Mouse (Mus musculus): ENCODE data around the gene Cpm. TPM values are rescaled to one million over a fixed set of nuclear protein-coding genes. Genes with fewer than 3 reads are reported as not detected.

The Cpm gene
- polyA plus RNA-seq, 1 experiment from 2014 or later, result 47.7 TPM

DNA sequence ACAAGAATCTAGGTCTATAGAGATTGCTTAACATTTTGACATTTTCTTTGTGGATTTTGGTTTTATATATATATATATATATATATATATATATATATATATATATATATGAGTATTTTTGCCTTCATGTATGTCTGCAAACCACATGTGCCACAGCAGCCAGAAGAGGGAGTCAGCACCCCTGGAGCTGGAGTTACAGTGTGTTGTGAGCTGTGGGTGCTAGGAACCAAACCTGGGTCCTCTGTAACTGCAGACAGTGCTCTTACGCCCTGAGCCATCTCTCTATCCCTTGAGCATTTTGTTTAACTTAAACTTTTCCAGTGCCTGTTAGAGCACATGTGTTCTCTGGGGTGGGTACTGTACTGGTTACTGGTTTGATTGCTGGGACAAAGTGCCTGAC is 44.6 kb downstream of the Cpm start:
- H3K4me2 ChIP-seq (ENCODE audit: low read depth, low read length), result no peak overlapping the region
- H3K9ac ChIP-seq (ENCODE audit: low read depth, low read length), result no peak overlapping the region
- no peak overlapping the region for H3K27ac ChIP-seq (ENCODE audit: low read length)
- H3K36me3 ChIP-seq (ENCODE audit: control insufficient read depth, insufficient read depth, low read length), result no peaks in the 10 kb centered on the region
- no peak for ATAC-seq
- no peaks in the 10 kb centered on the region for H3K27me3 ChIP-seq (replicated peaks; ENCODE audit: control insufficient read depth, insufficient read depth, low read length)
- no peaks in the 10 kb centered on the region for H3K9me3 ChIP-seq (ENCODE audit: control insufficient read depth, low read length)
- H3K4me3 ChIP-seq (ENCODE audit: low read length), result no peak overlapping the region
- 91% methylated on average over 1 of the region's 1 CpGs for WGBS
- H3K4me1 ChIP-seq (ENCODE audit: control insufficient read depth, insufficient read depth, low read length), result peaks cover 31% of the 10 kb centered on the region

DNA sequence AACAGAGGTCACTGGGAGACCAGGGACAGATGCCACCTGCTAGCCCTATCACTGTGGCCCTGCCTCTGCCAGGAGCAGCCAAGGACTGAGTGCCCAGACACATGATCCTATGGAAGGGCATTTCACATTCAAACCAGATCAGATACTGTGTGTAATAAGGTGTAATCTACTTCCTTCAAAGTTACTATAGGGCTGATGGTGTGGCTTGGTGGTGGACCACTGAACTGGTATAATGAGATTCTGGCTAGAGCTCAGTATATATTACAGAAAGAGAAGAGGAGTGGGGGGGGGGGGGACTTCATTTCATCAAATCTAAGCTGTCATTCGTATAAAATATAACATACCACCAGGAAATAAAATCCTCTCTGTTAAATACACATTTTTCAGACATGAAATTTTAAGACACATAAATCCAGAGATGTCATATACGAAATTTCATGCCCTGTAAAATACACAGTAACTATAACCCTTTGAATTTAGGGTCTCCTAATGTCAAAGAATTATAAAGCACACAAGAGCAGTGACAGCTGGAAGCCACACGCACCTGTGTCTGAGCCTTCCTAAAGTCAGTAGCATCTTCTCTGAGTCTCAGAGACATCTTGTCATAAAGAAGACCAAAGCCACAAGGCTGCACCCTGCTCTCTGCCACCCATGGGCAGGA is 45.2 kb downstream of the Cpm start:
- Histone ChIP-seq H3K9me3 (ENCODE audit: control insufficient read depth, low read length) (no peaks in the 10 kb centered on the region), H3K4me2 (ENCODE audit: low read depth, low read length) (no peak overlapping the region), H3K27me3 (replicated peaks; ENCODE audit: control insufficient read depth, insufficient read depth, low read length) (no peaks in the 10 kb centered on the region), H3K4me1 (ENCODE audit: control insufficient read depth, insufficient read depth, low read length) (peaks cover 26% of the 10 kb centered on the region), H3K9ac (ENCODE audit: low read depth, low read length) (no peak overlapping the region), H3K27ac (ENCODE audit: low read length) (no peak overlapping the region), H3K4me3 (ENCODE audit: low read length) (no peak overlapping the region), H3K36me3 (ENCODE audit: control insufficient read depth, insufficient read depth, low read length) (no peaks in the 10 kb centered on the region)
- no peak for ATAC-seq
- WGBS, result 84% methylated on average over 3 of the region's 3 CpGs

DNA sequence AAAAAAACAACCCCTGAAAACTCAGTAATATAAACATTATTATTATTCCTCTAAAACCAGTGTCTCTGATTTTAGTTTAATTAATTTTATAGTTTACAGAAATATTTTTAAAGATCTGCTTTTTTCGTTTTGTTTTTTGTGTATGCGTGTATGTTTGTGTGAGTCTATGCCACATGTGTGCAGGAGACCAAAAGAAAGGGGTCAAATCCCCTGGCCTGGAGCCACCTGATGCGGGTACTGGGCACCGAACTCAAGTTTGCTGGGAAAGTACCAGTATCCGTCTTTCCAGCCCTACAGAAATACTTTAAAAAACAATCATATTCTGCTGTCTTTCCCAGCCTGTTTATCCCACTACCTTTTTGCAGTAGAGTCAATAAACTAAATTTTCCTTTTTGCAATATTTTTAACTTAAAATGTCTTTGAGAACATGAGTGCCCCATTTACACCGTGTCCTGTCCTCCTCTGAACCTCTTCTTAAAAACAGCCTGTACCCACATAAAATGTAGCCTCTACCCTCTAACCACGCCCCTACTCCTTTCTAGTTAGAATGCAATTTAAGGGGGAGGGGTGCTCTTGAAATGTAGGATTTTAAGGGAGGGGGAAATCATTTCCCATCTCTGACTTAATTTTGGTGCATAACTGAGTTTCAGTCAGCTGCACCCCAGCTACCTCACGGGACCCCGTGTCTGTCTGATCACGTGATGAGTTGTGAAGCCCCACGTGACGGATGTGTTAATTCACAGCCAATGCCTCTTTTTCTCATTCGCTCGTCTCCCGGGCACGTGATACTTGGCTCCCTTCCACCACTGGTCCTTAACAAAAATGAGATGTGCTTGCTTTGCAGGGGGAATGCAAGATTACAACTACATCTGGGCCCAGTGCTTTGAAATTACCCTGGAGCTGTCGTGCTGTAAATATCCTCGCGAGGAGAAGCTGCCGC is 46.1 kb downstream of the Cpm start:
- no peak for ATAC-seq
- no peaks in the 10 kb centered on the region for H3K36me3 ChIP-seq (ENCODE audit: control insufficient read depth, insufficient read depth, low read length)
- H3K4me1 ChIP-seq (ENCODE audit: control insufficient read depth, insufficient read depth, low read length), result peaks cover 20% of the 10 kb centered on the region
- no peak overlapping the region for H3K4me3 ChIP-seq (ENCODE audit: low read length)
- WGBS, result 47% methylated on average over 20 of the region's 20 CpGs
- H3K9me3 ChIP-seq (ENCODE audit: control insufficient read depth, low read length), result no peaks in the 10 kb centered on the region
- H3K9ac ChIP-seq (ENCODE audit: low read depth, low read length), result no peak overlapping the region
- H3K4me2 ChIP-seq (ENCODE audit: low read depth, low read length), result peak overlapping the region; percentile 35
- no peak overlapping the region for H3K27ac ChIP-seq (ENCODE audit: low read length)
- no peaks in the 10 kb centered on the region for H3K27me3 ChIP-seq (replicated peaks; ENCODE audit: control insufficient read depth, insufficient read depth, low read length)

DNA sequence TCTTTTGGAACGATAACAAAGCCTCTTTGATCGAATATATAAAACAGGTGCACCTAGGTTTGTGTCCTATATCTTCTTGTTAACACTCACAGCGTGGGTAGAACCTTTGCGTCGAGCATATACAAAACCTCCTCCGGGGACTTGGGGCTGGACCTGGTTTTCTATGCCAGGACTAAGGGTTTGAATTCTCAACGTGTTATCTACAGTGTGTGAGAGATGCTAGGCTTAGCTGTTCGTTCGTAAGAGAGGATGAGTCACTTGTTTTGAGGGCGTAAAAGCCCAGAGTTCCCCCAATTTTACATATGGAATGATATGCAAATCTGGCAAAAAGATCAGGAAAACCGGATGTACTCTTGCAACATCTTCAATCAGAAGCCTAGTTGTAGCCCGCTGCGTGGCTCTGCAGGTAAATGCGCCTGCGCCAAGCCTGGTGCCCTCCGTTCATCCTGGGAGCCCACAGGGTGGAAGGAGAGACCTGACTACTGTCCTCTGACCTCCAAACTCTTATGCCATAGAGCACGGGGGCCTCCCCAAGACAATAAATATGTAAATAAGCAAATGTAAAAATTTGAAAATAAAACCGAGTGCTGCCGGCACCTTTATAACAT is 46.8 kb downstream of the Cpm start:
- no peak for ATAC-seq
- Histone ChIP-seq H3K4me1 (ENCODE audit: control insufficient read depth, insufficient read depth, low read length) (peaks cover 20% of the 10 kb centered on the region), H3K9me3 (ENCODE audit: control insufficient read depth, low read length) (no peaks in the 10 kb centered on the region), H3K27ac (ENCODE audit: low read length) (no peak overlapping the region), H3K36me3 (ENCODE audit: control insufficient read depth, insufficient read depth, low read length) (no peaks in the 10 kb centered on the region), H3K27me3 (replicated peaks; ENCODE audit: control insufficient read depth, insufficient read depth, low read length) (no peaks in the 10 kb centered on the region), H3K9ac (ENCODE audit: low read depth, low read length) (no peak overlapping the region), H3K4me3 (ENCODE audit: low read length) (peak overlapping the region; percentile 24; the same call in 1 of the 2 replicates), H3K4me2 (ENCODE audit: low read depth, low read length) (peak overlapping the region; percentile 35)
- 50% methylated on average over 19 of the region's 19 CpGs for WGBS

DNA sequence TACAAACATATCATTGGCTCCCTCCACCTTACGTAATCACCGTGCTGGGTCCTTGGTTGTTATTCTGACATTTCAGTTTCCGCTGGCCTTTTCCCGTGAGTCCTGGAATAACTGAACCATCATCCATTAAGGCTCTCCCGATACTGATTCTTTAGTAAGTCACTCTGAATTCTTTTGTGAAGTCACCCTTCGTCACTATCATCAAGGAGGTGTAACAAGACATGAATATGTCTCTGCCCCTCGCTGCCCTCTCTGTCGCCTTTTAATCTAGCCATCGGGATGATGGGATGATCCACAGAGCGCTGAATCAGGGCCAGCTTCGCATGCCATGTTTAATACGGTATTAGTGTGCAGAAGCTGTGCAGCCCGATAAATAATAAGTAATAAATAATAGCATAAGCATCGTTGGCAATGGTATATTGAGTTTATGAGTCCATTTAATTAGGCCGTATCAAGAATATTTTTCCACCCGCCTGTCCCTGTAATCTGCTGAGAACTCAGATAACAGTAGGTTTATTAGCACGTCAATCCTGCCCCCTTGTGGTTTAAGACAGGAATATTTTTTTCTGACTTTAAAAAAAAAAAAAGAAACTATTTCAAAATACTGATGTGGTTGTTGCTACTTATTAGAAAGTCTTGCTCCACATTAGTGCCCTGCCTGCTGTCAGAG is 47.5 kb downstream of the Cpm start:
- Histone ChIP-seq H3K27ac (ENCODE audit: low read length) (no peak overlapping the region), H3K36me3 (ENCODE audit: control insufficient read depth, insufficient read depth, low read length) (no peaks in the 10 kb centered on the region), H3K4me3 (ENCODE audit: low read length) (peak overlapping the region; percentile 24; the same call in 1 of the 2 replicates), H3K9ac (ENCODE audit: low read depth, low read length) (no peak overlapping the region), H3K9me3 (ENCODE audit: control insufficient read depth, low read length) (no peaks in the 10 kb centered on the region), H3K27me3 (replicated peaks; ENCODE audit: control insufficient read depth, insufficient read depth, low read length) (no peaks in the 10 kb centered on the region), H3K4me1 (ENCODE audit: control insufficient read depth, insufficient read depth, low read length) (peaks cover 20% of the 10 kb centered on the region), H3K4me2 (ENCODE audit: low read depth, low read length) (peak overlapping the region; percentile 35)
- ATAC-seq, result 0 out of 2 replicates have a peak, but pooled peaks have one; percentile 10
- 42% methylated on average over 17 of the region's 17 CpGs for WGBS

DNA sequence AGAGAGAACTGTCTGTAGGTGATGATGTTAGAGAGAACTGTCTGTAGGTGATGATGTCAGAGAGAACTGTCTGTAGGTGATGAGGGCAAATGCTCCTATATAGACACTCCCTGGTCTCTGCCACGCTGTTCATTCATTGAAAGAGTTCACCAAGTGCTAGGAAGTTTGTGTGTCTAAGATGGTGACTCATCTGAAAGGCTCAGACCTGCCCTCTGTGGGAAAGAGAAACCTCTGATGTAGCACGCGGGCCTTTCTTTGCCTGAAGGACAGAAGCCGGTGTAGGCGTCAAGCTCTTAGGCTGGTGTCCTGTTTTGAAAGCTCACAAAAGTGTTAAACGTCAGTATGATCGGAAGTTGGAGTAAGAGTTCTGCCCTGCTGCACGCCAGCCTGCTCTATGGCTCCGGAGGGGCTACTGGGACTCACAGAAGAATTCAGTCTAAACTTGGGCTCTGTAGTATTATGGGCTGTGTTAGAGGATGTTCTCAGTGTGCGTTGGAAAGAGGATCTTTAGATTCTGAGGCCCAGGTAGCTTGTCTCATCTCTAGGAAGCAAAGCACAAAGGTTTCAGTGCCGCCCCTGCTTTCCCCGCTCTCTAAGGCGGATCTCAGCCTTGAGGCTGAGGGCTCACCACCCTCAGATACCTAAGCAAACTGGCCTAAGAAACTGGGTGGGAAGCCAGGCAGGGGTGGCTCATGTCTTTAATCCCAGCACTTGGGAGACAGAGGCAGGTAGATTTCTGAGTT is 48.4 kb downstream of the Cpm start:
- Histone ChIP-seq H3K9ac (ENCODE audit: low read depth, low read length) (no peak overlapping the region), H3K27me3 (replicated peaks; ENCODE audit: control insufficient read depth, insufficient read depth, low read length) (no peaks in the 10 kb centered on the region), H3K4me2 (ENCODE audit: low read depth, low read length) (no peak overlapping the region), H3K4me3 (ENCODE audit: low read length) (no peak overlapping the region), H3K27ac (ENCODE audit: low read length) (peak overlapping the region; percentile 74), H3K4me1 (ENCODE audit: control insufficient read depth, insufficient read depth, low read length) (peaks cover 19% of the 10 kb centered on the region), H3K36me3 (ENCODE audit: control insufficient read depth, insufficient read depth, low read length) (no peaks in the 10 kb centered on the region), H3K9me3 (ENCODE audit: control insufficient read depth, low read length) (no peaks in the 10 kb centered on the region)
- 70% methylated on average over 13 of the region's 13 CpGs for WGBS
- ATAC-seq, result peak; percentile 26; the same call in 1 of the 2 replicates

DNA sequence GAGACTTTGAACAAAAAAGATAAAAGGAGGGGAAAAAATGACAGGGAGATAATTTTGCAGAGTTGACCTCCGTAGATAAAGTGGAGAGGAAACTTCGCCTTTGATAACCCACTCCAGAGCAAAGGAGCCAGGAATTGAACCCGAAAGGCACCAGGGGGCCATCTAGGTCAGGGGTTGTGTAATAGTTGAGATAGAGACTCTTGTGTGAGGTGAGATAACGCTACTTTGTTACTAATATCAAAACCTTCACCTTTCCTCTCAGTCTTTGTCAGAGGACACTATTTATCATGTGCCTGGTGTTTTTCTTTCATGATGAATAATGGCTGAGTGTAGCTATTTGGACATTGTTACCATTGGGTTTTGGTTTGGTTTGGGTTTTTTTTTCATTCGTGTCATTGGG is 49.1 kb downstream of the Cpm start:
- Histone ChIP-seq H3K4me3 (ENCODE audit: low read length) (no peak overlapping the region), H3K4me1 (ENCODE audit: control insufficient read depth, insufficient read depth, low read length) (peaks cover 18% of the 10 kb centered on the region), H3K9ac (ENCODE audit: low read depth, low read length) (no peak overlapping the region), H3K4me2 (ENCODE audit: low read depth, low read length) (no peak overlapping the region), H3K27ac (ENCODE audit: low read length) (peak overlapping the region; percentile 74; the same call in 1 of the 2 replicates), H3K9me3 (ENCODE audit: control insufficient read depth, low read length) (no peaks in the 10 kb centered on the region), H3K27me3 (replicated peaks; ENCODE audit: control insufficient read depth, insufficient read depth, low read length) (no peaks in the 10 kb centered on the region), H3K36me3 (ENCODE audit: control insufficient read depth, insufficient read depth, low read length) (no peaks in the 10 kb centered on the region)
- ATAC-seq, result peak; percentile 59; the same call in 1 of the 2 replicates
- whole genome bisulfite sequencing, result 63% methylated on average over 5 of the region's 5 CpGs

DNA sequence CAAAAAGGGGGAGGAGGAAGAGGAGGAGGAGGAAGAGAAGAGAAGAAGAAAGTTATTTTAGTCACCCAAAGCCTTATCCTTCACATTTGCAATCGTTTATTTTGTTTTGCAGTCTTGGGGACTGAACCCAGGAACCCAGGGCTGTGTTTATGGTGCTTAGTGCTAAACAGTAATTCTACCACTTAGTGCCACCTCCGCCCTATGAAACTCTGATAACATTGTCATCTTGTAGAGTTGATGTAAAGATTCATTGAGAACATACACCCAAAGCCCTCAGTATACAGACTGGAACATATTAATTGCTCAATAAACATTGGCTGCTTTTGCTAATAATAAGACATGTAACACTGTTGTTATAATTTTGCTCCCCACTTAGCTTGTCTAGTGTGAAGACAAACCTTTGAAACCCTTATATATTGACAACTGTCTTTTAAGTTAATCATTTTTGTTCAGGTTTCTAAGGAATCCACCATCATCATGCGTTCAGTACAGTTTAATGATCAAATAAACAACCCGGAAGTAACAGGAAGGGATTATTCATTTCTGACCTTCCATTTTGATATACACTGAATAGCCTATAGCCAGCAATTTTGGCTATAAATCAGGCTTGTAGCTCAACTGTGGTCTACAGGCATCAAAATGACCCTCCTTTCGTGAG is 49.9 kb downstream of the Cpm start:
- no peaks in the 10 kb centered on the region for H3K9me3 ChIP-seq (ENCODE audit: control insufficient read depth, low read length)
- H3K4me3 ChIP-seq (ENCODE audit: low read length), result no peak overlapping the region
- H3K27me3 ChIP-seq (replicated peaks; ENCODE audit: control insufficient read depth, insufficient read depth, low read length), result no peaks in the 10 kb centered on the region
- WGBS, result 77% methylated on average over 5 of the region's 5 CpGs
- H3K27ac ChIP-seq (ENCODE audit: low read length), result no peak overlapping the region; the same call in 1 of the 2 replicates
- no peak for ATAC-seq
- peaks cover 18% of the 10 kb centered on the region for H3K4me1 ChIP-seq (ENCODE audit: control insufficient read depth, insufficient read depth, low read length)
- H3K4me2 ChIP-seq (ENCODE audit: low read depth, low read length), result no peak overlapping the region
- no peaks in the 10 kb centered on the region for H3K36me3 ChIP-seq (ENCODE audit: control insufficient read depth, insufficient read depth, low read length)
- H3K9ac ChIP-seq (ENCODE audit: low read depth, low read length), result no peak overlapping the region
